Mouse (Mus musculus): ENCODE measurements at regions not wholly inside any gene's neighbourhood (a gene's known extent, or its start where the extent isn't known, plus 50 kb on each side); places are given as distances from the start of the nearest gene placed in this dataset.

- DNase-seq = no peak
These were observed 321.7 kb upstream of the Thsd7b start for GRCm38 (mm10) chr1:128951436-128951835.

- DNase-seq = no peak
These were observed 322.6 kb upstream of the Thsd7b start for GRCm38 (mm10) chr1:128950512-128950911.

DNA sequence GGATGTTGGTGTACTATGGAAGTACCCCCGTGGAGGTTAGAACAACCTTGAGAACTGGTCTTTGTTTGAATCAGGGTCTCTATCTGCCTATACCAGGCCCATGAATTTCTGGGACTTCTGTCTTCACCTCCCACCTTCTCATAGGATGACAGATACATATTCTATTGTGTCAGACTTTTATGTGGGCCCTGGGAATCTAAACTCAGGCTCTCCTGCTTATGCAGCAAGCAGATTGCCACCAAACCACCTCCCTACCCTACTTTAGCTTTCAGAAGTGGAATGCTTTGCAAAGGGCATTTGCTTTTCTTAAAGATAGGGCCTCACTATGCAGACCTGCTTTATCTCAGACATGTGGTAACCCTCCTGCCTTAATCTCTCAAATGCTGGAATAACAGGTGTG is 322.7 kb upstream of the Cxcr4 start:
- DNase-seq = no peak

- DNase-seq = no peak
These were observed 320.4 kb upstream of the Cxcr4 start for GRCm38 (mm10) chr1:128912532-128912931.

DNA sequence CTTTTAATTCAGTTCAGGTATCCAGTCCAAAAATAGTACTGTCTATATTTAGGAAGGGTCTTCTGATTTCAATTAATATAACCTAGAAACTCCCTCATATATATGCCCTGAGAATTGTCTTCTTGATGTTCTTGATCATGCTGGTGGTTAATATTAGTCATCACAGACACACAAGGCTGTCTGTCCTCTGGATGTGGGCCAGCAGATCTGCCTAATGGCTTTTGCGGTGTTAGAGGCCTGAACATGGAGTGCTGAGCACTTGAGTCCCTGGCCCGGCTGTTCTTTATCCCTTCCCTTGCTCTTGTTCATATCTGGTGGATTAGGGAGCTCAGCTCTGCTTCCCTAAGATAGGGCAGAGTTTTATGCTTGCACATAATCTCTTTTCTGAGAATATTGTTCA is 315.5 kb upstream of the Cxcr4 start:
- DNase-seq = no peak

- no peak for DNase-seq
These were observed 305.9 kb upstream of the Cxcr4 start for GRCm38 (mm10) chr1:128898025-128898424.

- no peak for DNase-seq
These were observed 302.5 kb upstream of the Cxcr4 start for GRCm38 (mm10) chr1:128894546-128894945.

DNA sequence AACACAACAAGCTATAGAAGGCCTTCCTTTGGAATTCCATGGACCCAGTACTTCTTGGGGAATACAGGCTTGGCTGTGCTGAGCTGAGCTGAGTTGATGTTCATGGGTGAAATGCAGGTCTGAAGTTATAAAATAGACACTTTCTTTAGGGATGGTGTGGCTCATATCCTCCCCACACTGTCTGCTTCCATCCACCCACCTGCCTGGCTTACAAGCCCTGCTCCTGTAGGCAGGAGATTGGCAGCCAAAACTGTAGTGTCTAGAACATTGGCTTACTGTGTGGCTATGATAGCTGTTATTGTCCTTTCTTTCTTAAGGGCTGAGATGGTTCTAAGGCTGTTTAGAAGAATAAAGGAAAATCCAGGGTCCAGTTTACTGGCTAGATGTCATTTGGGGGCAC is 286.2 kb upstream of the Cxcr4 start:
- DNase-seq = no peak

DNA sequence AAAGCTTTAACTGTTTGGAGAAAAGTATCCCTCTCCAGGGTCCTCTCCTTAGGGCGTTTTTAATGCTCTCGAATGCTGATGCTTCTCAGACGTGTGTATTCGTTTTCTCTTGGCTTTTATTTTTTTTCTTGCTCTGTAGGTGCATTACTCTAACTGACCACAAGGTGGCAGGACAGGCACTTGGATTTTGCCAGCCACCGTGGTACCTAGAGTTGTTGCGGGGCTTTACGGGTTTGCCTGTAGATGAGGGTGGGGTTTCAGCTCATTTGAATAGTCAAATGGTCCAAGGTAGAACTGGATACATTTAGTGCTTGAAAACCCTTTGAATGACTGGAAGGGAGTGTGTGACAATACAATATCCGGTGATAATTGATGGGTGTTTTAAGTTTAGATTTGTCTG is 283.2 kb upstream of the Cxcr4 start:
- peak; percentile 50 to 51 for DNase-seq

DNA sequence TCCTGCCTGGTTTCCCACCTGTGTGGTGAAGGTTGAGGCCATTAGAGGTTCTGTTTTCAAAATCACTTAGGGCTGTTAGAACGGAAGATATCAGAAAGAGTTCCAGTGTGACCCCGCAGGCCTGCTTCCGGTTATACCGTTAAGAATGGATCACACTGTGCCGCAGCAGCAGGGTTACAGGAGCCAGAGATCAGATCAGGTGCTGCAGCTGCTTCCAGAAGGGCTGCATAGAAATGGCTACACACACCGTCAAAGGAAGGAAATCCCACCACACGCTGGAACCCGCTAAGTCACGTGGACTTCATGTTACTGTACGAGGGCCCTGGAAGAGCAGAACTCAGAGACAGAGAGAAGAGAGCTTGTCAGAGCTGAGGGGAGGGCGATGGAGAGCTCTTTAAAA is 282.1 kb upstream of the Cxcr4 start:
- DNase-seq = no peak

DNA sequence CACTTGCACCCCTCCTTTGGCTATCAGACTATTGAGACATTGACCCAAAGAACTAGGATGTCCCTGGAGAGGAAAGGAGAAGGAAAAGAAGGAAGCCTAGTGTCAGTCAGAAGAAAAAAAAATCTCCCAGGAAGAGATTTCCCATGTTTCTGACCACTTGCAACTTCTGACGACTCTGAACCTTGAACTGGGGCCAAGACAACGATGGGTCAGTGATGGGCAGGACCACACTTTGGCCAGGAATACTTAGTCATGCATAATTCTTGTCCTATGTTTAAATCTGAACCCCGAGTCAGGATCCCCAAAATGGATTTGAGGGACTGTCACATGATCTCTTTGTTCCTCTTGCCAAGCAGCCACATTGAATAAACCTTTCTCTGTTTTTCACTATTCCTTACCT is 276.7 kb upstream of the Cxcr4 start:
- DNase-seq = no peak

- no peak for DNase-seq
These were observed 268.4 kb upstream of the Cxcr4 start for GRCm38 (mm10) chr1:128860537-128860936.

DNA sequence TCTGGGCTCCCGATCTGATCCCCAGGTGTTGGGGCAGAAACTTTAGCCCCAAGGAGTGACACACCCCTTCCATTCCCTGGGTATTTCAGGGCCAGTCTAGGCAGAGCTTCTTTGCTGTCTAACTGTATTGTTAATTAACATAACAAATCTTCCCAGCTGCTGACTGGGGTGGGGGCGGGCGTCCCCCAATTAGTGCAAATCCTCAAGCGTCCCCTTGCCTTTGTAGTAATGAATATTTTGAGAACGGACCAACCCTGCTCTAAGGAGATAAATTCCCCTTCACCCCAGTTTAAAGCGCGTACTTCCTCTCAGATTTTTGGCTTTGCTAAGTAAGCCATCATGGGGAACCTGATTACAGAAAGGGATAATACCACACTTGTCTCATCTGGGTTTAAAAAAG is 268.0 kb upstream of the Cxcr4 start:
- no peak for DNase-seq

GRCm38 (mm10) chr1:128858661-128859060 is 266.6 kb upstream of the Cxcr4 start:
- DNase-seq = no peak

- DNase-seq = peak in 1 of 2 experiments; percentile 9
These were observed 264.8 kb upstream of the Cxcr4 start for GRCm38 (mm10) chr1:128856933-128857332.

GRCm38 (mm10) chr1:128854649-128855048 is 262.6 kb upstream of the Cxcr4 start:
- no peak for DNase-seq

DNA sequence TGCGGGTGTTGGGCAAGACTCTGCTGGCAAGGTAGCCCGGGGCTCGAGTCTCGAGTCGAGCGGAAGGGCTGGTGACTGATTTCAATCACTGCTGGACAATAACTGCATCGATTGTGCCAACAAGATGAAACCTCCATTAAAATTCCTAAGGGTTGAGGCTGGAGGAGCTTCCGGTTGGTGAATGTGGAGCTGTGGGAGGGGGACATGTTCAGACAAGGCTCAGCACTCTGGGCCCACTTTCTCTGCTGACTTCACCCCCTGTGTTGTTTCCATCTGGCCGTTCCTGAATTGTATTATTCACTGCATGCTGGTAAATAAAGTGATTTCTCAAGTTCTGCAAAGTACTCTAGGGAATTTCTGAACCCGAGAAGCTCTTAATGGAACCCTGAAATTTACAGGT is 261.2 kb upstream of the Cxcr4 start:
- no peak for DNase-seq

DNA sequence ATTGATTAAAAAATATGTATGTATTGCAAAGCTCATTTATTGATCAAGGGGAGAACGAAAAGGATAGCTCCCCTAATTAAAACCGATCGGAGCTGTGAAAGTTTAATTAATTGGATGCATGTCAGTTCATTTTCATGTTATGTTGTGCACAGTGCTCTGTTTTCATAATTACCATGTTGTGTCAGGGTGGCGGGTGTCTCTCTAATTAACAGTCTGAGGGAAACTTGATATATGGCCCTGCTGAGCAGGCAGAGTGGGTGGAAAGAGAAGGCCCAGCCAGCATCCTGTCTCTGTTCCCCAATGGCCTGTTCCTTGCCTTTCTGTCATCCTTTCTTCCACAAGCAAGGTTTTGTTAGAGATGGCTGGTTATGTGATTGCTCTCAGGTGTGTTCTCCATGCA is 245.3 kb upstream of the Cxcr4 start:
- no peak for DNase-seq

- DNase-seq = no peak
These were observed 243.4 kb upstream of the Cxcr4 start for GRCm38 (mm10) chr1:128835510-128835909.

GRCm38 (mm10) chr1:128833096-128833715 is 241.1 kb upstream of the Cxcr4 start:
- DNase-seq = no peak

GRCm38 (mm10) chr1:128832201-128832883 is 240.2 kb upstream of the Cxcr4 start:
- DNase-seq = peak; percentile 88 to 90

DNA sequence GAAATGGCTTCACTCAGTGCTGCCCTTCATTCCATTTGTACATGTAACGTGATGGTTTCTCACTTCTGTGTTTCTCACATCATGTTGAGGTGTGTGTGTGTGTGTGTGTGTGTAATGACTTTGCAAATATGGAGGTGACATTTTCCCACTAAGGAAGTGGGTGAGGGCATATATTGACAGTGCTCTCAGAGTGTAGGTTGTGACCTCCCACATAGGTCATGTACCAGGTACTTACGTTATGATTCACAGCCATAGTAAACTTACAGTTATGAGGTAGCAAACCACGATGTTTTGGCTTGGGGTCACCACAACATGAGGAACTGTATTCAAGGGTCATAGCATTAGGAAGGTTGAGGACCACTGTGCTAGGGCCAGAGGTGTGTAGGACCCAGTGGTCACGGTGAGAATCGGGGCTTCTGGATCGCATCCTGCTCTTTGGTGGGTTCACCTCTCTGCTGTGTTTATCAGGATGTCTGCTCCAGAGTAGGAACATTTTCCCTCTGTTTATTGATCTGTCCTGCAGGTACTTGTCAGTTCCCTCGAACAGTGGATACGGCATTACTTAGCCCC is 238.7 kb upstream of the Cxcr4 start:
- no peak for DNase-seq

GRCm38 (mm10) chr1:128829536-128829935 is 237.4 kb upstream of the Cxcr4 start:
- DNase-seq = no peak

GRCm38 (mm10) chr1:128826419-128826818 is 234.3 kb upstream of the Cxcr4 start:
- no peak for DNase-seq

Data from kidney, postnatal 4 days (tissue).